Mouse (Mus musculus): ENCODE measurements at regions not wholly inside any gene's neighbourhood (a gene's known extent, or its start where the extent isn't known, plus 50 kb on each side); places are given as distances from the start of the nearest gene placed in this dataset.

DNA sequence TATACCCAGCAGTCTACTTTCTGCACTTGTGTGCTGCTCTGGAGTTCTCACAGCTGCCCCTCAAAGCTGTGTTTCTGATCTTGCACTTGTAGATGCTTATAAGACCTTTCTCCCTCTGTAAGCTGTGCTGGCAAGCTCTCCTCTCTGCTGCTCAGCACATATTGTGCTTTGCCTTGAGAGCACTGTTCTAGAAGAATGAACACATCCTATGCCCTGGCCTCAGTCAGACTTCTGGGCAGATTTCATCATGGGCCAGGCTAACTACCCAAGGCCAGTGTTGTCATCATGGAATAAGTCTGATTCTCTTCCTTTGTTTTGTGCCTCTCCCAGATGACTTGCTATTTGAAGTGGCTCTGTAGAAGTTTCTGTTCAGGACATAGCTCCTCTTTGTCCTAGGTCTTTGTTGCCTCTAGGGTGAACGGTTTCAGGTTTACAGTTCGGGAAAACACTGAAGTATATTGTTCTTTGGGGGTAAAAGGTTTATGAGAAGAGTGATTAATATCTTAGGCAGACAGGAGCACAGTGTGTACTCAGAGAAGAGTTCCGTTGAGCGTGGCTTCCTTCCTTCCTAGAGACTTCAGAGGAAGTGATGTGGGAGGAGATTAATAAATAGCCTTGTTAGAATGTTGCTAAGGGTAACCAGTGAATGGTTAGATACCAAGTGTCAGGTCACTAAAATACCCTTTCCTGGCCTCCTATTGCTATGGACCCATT, 70.8 kb downstream of the Pcdh18 start:
- no peak overlapping the region for H3K4me2 ChIP-seq (replicated peaks; ENCODE audit: low read depth, low read length, severe bottlenecking)
- no peak overlapping the region for H3K9ac ChIP-seq (ENCODE audit: low read depth, low read length, severe bottlenecking)
- H3K36me3 ChIP-seq (ENCODE audit: control insufficient read depth, insufficient read depth, low read length): no peaks in the 10 kb centered on the region
- no peak overlapping the region for H3K27ac ChIP-seq (replicated peaks; ENCODE audit: low read depth, low read length)
- DNase-seq (ENCODE audit: low spot score): no peak
- no peak for TF ChIP-seq POLR2A (IDR thresholded peaks at IDR 0.05; ENCODE audit: borderline replicate concordance, extremely low read depth, insufficient read depth, insufficient read length)
- no peak for ATAC-seq (ENCODE audit: low FRiP score, low read depth)
- H3K27me3 ChIP-seq (ENCODE audit: control insufficient read depth, insufficient read depth, low read length): no peaks in the 10 kb centered on the region
- no peaks in the 10 kb centered on the region for H3K4me1 ChIP-seq (ENCODE audit: control insufficient read depth, insufficient read depth, low read length)
- H3K9me3 ChIP-seq (ENCODE audit: control insufficient read depth, low read length): no peaks in the 10 kb centered on the region
- H3K4me3 ChIP-seq (replicated peaks; ENCODE audit: low read length): no peak overlapping the region
- WGBS: 49% methylated on average over 4 of the region's 4 CpGs

DNA sequence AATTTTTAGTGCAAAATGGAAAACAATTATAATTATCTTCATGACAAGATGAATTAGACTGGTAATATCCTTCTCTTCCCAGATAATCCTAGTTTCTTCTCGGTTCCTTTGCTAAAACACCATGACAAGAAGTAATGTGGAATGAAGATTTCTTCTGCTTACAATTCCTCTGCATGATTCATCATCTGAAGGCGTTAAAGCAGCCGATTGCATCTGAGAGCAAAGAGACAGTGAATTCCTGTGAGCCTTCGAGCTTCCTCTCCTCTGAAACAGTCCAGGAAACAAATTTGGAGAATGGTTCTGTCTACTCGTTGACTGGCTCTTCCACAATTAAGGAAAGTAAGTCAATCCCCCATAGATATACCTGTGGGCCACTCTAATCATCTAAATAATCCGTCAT, 82.2 kb downstream of the Pcdh18 start:
- ATAC-seq (ENCODE audit: low FRiP score, low read depth) (no peak), DNase-seq (ENCODE audit: low spot score) (no peak)
- Histone ChIP-seq H3K4me3 (replicated peaks; ENCODE audit: low read length) (no peak overlapping the region), H3K4me1 (ENCODE audit: control insufficient read depth, insufficient read depth, low read length) (no peaks in the 10 kb centered on the region), H3K4me2 (replicated peaks; ENCODE audit: low read depth, low read length, severe bottlenecking) (no peak overlapping the region), H3K9ac (ENCODE audit: low read depth, low read length, severe bottlenecking) (no peak overlapping the region), H3K36me3 (ENCODE audit: control insufficient read depth, insufficient read depth, low read length) (no peaks in the 10 kb centered on the region), H3K27me3 (ENCODE audit: control insufficient read depth, insufficient read depth, low read length) (no peaks in the 10 kb centered on the region), H3K27ac (replicated peaks; ENCODE audit: low read depth, low read length) (no peak overlapping the region), H3K9me3 (ENCODE audit: control insufficient read depth, low read length) (no peaks in the 10 kb centered on the region)
- TF ChIP-seq POLR2A (IDR thresholded peaks at IDR 0.05; ENCODE audit: borderline replicate concordance, extremely low read depth, insufficient read depth, insufficient read length): no peak
- WGBS: 87% methylated on average over 6 of the region's 6 CpGs

DNA sequence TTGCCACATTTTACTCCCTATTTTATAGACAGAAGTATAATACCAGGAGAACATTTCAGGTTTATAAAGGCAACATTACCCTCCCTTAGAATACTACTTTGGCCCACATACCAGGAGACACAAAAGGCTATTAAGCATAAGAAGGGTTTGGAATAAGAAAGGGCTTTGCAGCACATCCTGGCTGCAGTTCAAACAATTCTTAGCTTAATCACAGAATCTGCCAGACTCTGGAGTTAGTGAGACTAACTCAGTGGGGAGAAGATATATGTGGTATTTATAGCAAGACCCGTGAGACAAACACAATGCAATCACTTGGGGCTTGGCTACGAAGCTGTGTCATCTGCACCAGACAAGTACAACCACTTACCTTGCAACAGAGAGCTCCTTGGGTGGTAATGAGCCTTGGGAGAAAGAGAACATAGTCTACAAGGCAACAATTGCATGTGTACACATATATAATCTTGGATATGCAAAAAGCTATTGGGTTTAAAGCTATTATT, 84.4 kb downstream of the Pcdh18 start:
- Histone ChIP-seq H3K27ac (replicated peaks; ENCODE audit: low read depth, low read length) (no peak overlapping the region), H3K4me3 (replicated peaks; ENCODE audit: low read length) (no peak overlapping the region), H3K4me2 (replicated peaks; ENCODE audit: low read depth, low read length, severe bottlenecking) (no peak overlapping the region), H3K9ac (ENCODE audit: low read depth, low read length, severe bottlenecking) (no peak overlapping the region), H3K9me3 (ENCODE audit: control insufficient read depth, low read length) (no peaks in the 10 kb centered on the region), H3K4me1 (ENCODE audit: control insufficient read depth, insufficient read depth, low read length) (no peaks in the 10 kb centered on the region), H3K36me3 (ENCODE audit: control insufficient read depth, insufficient read depth, low read length) (no peaks in the 10 kb centered on the region), H3K27me3 (ENCODE audit: control insufficient read depth, insufficient read depth, low read length) (no peaks in the 10 kb centered on the region)
- 44% methylated on average over 2 of the region's 2 CpGs for WGBS
- ATAC-seq (ENCODE audit: low FRiP score, low read depth) (no peak), DNase-seq (ENCODE audit: low spot score) (peak; percentile 53)
- no peak for TF ChIP-seq POLR2A (IDR thresholded peaks at IDR 0.05; ENCODE audit: borderline replicate concordance, extremely low read depth, insufficient read depth, insufficient read length)

DNA sequence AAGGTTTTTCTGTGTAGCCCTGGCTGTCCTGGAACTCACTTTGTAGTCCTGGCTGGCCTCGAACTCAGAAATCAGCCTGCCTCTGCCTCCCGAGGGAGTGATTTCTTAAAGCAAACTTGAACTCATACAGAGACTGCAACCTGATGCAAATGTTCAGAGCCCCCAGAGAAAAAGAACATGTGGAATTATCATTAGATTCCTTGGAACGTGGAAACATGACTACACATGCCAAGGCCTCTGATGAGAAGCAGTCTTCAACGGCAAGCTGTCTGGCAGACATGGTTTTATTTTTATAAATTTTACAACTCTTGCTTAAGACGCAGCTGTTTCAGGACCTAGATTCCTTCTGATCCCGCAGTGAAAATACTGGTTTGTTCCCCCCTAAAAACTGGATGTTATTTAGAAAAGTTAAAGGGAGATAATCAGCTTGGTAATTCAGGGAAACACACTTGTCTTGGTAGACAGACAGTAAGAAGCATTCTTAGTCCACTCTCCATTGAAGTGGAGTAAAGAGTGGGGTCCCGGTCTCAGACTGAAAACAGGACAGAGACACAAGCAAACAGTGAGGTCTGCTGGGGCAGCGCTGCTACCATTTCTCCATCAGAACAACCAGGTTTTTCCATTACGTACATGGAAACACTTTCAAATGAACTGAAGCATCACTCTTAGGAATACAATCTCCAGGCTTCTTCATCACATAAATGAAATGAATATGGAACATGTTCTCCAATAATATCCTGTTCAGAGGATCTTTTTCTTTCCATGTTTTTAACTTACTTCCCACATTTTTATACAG, 89.4 kb downstream of the Pcdh18 start:
- no peaks in the 10 kb centered on the region for H3K9me3 ChIP-seq (ENCODE audit: control insufficient read depth, low read length)
- no peaks in the 10 kb centered on the region for H3K27me3 ChIP-seq (ENCODE audit: control insufficient read depth, insufficient read depth, low read length)
- H3K9ac ChIP-seq (ENCODE audit: low read depth, low read length, severe bottlenecking): no peak overlapping the region
- no peak overlapping the region for H3K4me3 ChIP-seq (replicated peaks; ENCODE audit: low read length)
- H3K36me3 ChIP-seq (ENCODE audit: control insufficient read depth, insufficient read depth, low read length): no peaks in the 10 kb centered on the region
- WGBS: 41% methylated on average over 9 of the region's 9 CpGs
- no peak for TF ChIP-seq POLR2A (IDR thresholded peaks at IDR 0.05; ENCODE audit: borderline replicate concordance, extremely low read depth, insufficient read depth, insufficient read length)
- no peak overlapping the region for H3K4me2 ChIP-seq (replicated peaks; ENCODE audit: low read depth, low read length, severe bottlenecking)
- peaks cover 7% of the 10 kb centered on the region; the same call in 1 of the 2 replicates for H3K4me1 ChIP-seq (ENCODE audit: control insufficient read depth, insufficient read depth, low read length)
- peak overlapping the region; percentile 78 for H3K27ac ChIP-seq (replicated peaks; ENCODE audit: low read depth, low read length)
- ATAC-seq (ENCODE audit: low FRiP score, low read depth) (peak; percentile 82), DNase-seq (ENCODE audit: low spot score) (peak; percentile 85)

DNA sequence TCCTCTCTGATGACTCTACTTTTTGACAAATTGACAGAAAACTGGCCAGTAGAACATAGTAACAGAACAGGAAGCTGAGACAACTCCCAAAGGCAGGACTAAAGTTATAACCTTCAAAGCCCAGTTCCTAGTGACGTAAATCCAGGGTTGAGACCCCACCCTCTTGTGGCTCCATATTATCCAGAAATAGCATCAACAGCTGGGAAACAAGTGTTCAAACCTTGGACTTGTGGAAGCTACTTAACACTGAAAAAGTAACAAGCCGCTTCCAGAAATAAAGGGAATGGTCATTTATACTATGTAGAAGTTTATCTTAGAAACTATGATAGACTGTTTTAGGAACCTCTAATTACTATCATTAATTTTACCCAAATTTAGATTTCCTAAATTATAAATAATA, 90.6 kb downstream of the Pcdh18 start:
- ATAC-seq (ENCODE audit: low FRiP score, low read depth) (no peak), DNase-seq (ENCODE audit: low spot score) (peak; percentile 23)
- no peaks in the 10 kb centered on the region for H3K36me3 ChIP-seq (ENCODE audit: control insufficient read depth, insufficient read depth, low read length)
- H3K9me3 ChIP-seq (ENCODE audit: control insufficient read depth, low read length): no peaks in the 10 kb centered on the region
- no peak overlapping the region for H3K9ac ChIP-seq (ENCODE audit: low read depth, low read length, severe bottlenecking)
- no peak overlapping the region for H3K27ac ChIP-seq (replicated peaks; ENCODE audit: low read depth, low read length)
- TF ChIP-seq POLR2A (IDR thresholded peaks at IDR 0.05; ENCODE audit: borderline replicate concordance, extremely low read depth, insufficient read depth, insufficient read length): no peak
- H3K4me1 ChIP-seq (ENCODE audit: control insufficient read depth, insufficient read depth, low read length): peaks cover 7% of the 10 kb centered on the region; the same call in 1 of the 2 replicates
- H3K4me3 ChIP-seq (replicated peaks; ENCODE audit: low read length): no peak overlapping the region
- no peaks in the 10 kb centered on the region for H3K27me3 ChIP-seq (ENCODE audit: control insufficient read depth, insufficient read depth, low read length)
- no peak overlapping the region for H3K4me2 ChIP-seq (replicated peaks; ENCODE audit: low read depth, low read length, severe bottlenecking)
- 82% methylated on average over 2 of the region's 2 CpGs for WGBS
